Mouse (Mus musculus) ovary, adult 18-20 months (tissue): Measurements from ENCODE around the gene Tmem209.

ENCODE experiments used
- DNase-seq: peaks from one replicate; pipeline ENCODE4 v3.0.0; 2022; ENCODE audit warnings: low spot score, mixed read lengths

Gene Tmem209

DNA sequence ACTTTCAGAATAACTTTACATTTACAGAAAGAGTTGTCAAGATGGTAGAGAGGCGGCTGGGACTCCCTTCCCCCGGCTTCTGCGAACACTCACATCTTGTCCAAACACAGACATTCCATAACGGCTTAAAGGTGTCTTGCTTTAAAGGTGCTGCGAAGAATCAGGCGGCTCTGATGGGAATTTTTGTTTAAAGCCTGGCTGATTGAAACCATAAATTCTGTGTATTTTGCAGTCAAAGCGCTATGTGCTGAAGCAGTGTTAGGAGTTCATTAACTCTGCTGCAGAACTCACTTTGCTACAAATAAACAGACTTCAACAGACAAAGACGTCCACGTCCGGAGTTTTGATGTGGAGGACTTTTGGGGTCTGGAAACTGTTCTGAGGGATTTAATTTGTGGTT lies 28.7 kb upstream of the Tmem209 start:
- DNase-seq, result no peak

GRCm38 (mm10) chr6:30535340-30535739 lies 25.8 kb upstream of the Tmem209 start:
- DNase-seq, result no peak

DNA sequence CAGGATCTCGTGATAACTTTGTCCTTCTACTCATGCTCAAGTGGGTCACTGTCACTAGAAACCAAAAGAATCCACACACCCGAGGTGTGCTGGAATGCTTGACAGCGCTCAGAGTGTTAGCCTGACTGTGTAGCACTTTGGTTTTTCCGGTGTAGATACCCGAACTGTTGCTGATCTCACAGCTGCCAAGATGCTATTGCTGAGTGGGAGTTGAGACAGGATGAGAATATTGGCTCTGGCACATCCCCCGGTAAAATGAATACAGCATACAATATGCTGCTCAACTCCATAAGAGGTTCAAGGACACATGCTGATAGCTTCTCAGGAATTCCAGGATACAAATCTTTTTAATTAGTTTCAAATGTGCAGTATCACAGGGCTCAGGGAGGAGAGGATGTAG lies 19.2 kb upstream of the Tmem209 start:
- no peak for DNase-seq

DNA sequence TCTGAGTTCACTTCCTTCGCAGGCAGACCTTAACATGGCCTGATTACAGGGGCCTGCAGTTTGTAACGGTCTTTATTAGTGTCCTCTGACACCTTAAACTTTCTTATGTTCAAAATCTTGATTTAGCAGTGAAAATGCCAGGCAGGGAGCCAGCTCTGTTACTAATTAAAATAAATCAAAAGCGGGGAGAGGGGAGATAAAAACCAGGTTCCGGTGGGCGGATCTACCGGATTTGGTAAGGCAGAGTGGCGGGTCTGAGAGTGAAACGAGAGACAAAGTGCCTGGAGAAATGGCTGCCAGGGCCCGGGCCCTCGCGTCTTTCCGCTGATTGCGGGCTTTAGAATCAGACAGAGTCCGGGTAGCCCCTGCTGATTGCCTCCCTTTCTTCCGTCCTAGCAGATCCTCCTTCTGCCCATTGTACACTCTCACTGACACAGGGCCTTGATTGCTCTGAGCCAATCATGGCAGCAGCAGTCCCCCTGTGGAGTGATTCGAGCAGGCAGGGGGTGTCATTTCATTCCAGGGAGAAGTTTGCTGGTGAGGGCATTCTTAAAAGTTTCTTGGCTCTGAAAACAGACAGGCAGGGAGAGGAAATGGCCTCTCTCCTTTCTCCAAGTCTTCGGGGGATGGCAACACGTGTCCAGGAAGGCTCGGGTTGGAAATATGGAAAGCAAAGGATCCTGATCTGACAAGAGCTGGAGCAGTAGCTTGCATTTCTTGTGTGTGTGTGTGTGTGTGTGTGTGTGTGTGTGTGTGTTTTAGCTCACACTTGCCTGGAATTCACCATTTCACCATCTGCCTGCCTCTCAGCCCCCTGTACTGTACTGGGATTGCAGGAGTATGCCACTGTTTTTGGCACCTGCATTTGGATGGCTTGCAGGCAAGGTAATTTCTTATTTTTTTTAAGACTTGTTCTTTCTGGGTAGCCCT lies 17.3 kb upstream of the Tmem209 start:
- DNase-seq, result no peak

- DNase-seq, result no peak
These were observed 16.1 kb upstream of the Tmem209 start for GRCm38 (mm10) chr6:30525456-30526332.

GRCm38 (mm10) chr6:30520400-30520799 lies 10.8 kb upstream of the Tmem209 start:
- DNase-seq, result no peak

DNA sequence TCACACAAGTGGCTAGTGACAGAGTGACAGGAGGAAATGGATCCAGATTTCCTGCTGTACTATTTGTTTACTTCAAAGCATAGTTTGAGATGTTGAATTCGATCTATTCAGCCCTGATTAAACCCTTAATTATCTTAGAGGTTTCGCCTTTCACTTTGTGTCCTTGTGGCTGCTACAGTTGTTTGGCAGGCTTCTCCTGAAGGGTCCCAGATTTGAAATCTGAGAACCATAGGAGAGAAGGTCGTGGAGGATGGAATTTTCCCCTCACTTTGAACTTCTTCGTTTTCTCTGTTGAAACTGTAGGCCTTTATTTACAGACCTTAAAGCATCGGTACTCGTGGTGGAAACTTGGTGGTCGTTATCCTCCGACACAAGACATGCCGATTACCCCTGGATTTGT lies 4.7 kb upstream of the Tmem209 start:
- DNase-seq, result no peak

DNA sequence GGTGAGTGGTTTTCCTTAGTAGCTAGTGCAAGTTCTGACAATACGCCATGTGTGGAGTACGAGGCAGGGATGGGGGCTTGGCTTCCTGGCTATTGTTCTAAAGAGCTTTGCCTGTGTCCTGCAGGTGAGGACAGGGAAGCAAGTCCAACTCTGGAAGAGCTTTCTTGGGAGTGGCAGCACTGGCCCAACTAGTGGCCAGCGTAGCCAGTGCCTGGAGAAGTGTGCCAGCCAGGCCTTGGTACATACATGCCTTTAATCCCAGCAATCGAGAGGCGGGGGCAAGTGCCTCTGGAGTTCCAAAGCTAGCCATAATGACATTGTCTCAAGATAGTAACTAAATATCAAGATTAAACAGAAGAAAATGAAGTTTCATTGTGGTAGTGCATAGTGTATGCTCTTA lies 708 bp upstream of the Tmem209 start:
- DNase-seq, result no peak

- DNase-seq, result no peak
These were observed 759 bp downstream of the Tmem209 start for GRCm38 (mm10) chr6:30508824-30509223.

DNA sequence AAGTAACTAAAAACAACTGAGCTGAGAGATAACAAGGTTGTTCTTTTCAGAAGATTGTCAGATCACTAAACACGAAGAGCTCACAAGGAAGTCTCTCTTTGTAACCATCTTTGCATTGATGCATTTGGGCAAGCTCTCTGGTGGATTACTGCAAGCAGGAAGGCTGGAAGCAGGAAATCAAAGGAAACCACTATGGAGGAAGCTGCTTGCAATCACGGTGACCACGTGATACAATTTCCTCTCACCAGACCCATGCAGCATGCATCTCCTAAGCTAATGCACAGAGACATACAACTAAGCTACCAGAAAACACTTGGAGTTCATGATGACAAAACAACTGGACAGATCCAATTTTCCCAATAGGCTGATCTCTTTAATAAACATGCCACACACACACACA lies 10.5 kb downstream of the Tmem209 start:
- DNase-seq, result no peak

DNA sequence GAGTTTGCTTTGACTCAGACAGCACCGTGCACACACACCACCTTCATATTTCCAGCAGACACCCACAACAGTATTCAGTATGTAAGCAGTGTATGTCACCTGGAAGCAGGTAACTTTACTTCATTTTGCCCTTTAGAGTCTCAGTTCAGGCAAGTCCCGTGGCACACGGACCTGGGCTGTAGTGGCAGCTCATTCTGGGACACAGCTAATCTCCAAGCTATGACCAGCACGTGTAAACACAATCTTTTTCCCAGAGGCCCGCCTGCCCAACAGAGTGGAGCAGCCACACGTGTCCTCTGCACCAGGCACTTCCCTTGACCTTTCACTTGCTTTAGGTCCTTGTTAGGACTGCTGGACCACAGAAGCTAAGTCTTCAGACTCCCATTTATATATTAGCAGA lies 23.1 kb downstream of the Tmem209 start:
- DNase-seq, result no peak

DNA sequence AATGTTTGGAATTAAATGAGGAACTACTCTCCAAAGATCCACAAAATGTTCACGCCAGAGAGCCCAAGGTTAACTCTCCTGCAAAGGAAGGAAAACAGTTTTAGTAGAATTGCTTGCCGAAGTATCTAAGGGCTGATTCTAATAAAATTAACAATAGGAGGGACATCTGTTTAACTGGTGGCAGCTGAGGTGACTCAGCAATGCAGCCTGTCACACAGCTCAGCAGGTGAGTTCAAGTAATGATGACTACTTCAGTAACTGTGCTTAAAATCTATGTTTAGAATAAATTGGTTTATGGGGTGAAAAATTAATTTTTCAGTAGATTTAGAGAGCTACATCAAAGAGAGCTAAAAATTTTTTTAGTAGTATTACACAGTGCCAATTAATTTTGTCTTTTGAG lies 26.7 kb downstream of the Tmem209 start:
- no peak for DNase-seq

- no peak for DNase-seq
These were observed 30.2 kb downstream of the Tmem209 start for GRCm38 (mm10) chr6:30479418-30479817.

GRCm38 (mm10) chr6:30477784-30478183 lies 31.8 kb downstream of the Tmem209 start:
- no peak for DNase-seq

- DNase-seq, result no peak
These were observed 32.3 kb downstream of the Tmem209 start for GRCm38 (mm10) chr6:30477210-30477714.

DNA sequence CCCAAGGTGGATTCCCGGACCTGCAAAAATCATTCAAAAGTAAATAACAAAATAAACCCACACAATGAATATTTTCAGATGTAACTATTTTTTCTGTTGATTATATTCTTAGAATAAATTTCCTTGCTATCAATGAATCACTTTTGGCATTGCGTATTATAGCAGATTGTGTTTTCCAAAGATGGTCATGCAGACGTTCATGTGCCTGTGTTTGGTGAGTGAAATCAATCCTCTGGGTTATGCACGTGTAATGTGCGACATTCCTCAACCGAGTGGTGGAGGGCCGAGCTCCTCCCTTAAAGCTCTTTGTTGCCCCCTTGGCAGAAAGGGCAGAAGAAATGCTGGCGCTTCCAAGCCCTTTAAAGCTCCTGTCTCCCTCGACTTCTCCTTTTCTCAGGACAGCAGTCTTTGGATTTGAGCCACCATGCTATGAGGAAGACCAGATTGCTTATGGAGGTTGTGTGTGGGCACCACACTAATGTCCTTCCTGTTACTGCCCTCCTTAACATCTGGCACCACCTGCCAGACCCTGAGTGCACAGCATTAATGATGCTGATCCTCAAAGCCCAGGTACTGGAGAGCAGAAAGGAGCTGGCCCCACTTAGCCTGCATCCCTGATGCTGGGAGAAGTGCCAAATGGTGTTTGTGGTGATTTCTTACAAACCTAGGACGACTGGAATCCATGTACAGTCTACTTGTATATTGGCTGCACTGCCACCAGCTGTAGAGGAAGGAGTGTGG lies 33.4 kb downstream of the Tmem209 start:
- DNase-seq, result no peak

DNA sequence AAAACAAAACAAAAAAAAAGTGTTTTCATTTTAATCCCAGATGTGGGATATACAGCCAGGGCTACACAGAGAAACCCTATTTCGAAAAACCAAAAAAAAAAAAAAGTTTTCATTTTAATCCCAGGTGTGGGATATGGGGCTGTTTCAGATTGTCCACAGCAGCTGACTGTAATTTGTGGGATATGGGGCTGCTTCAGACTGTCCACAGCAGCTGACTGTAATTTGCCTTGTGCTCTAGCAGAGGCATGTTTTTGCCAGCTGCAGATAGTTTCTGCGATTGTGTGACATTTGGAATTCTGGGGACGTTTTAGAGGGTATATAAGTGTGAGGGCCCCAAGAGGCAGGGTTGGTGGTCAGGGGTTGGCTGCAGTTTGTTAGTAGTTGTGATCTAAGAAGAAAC lies 37.9 kb downstream of the Tmem209 start:
- no peak for DNase-seq

GRCm38 (mm10) chr6:30469370-30469769 lies 40.2 kb downstream of the Tmem209 start:
- DNase-seq, result no peak

DNA sequence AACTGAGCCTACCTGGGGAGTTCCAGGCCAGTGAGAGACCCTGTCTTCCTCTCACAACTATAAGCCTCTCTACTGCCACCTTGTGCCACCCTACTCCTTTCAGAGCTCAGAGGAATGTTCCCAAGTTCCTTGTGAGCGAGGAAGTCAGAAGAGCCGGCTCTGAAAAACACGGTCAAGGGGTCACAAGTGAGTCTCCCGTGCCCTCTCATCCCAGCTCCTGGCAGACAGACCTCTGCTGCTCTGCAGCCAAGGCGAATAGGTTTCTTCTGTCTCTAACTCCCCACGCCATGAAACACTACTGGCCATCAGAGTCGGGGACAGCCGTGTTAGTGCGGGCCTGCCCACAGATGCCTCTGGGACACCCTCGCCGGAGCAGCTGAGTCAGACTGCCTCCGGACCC lies 40.9 kb downstream of the Tmem209 start:
- DNase-seq, result no peak

GRCm38 (mm10) chr6:30468058-30468457 lies 41.5 kb downstream of the Tmem209 start:
- no peak for DNase-seq

DNA sequence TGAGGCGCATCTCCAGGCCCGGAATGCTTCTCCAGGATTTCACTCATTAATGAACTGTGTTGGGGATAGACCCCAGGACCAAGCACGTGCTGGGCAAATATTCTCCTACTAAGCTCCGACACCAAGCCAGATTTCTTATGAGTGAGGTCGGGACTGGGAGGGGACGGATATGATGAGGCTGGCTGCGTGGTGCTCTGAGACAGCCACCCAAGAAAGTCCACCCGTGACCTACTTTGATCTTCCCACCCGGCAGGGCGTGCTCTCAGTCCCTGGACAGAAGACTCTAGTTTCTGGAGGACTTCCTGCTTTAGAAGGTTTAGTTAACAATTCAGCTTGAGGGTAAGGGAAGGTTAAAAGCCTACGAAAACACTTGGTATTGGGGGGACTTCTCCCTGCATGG lies 44.0 kb downstream of the Tmem209 start:
- DNase-seq, result no peak

DNA sequence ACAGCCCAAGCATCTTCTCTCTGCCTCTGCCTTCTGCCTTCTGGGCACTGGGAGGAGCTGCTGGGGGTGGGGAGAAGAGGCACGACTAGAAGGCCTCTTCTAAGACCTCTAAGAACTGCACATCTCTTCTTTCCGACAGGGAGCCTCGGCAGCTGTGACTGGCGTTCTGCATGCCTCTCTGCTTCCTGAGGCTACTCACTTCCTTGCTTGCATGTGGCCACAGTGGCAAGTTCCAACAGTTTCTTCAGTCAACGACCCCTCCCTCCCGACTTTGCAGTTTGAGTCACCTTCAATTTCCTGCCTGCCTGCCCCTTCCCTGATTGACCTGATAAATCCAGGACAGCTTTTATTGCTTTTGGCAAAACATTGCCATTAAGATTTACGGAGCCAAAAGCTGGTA lies 46.8 kb downstream of the Tmem209 start:
- DNase-seq, result no peak
